Mouse (Mus musculus) heart, postnatal 0 days (tissue): ENCODE measurements around the gene Icmt. TPM values are rescaled to one million over a fixed set of nuclear protein-coding genes. Genes with fewer than 3 reads are reported as not detected.

Experiments
- ATAC-seq: fragments of 200-750 bp; cut with Nextera tagmentation; 2 replicates; pipeline ENCODE4 v1.8.0; 2017; ENCODE audit warnings: low read depth, moderate number of reproducible peaks, moderate library complexity; ENCODE audit not compliant: insufficient read depth
- DNase-seq: peaks from one replicate; pipeline ENCODE4 v3.0.0-alpha.2; 2016; ENCODE audit warnings: low spot score
- H3K27ac ChIP-seq: fragments of 300-500 bp; sonication (generic); 2 replicates; pipeline ENCODE4 v1.5.1; 2014; ENCODE audit warnings: low read depth, mild to moderate bottlenecking
- H3K27me3 ChIP-seq: fragments of 300-500 bp; sonication (generic); 2 replicates; pipeline ENCODE4 v1.6.1; 2014; ENCODE audit warnings: low read length, mixed read lengths; ENCODE audit not compliant: control insufficient read depth, insufficient read depth
- H3K36me3 ChIP-seq: fragments of 300-500 bp; sonication (generic); replicated peaks from 2 replicates; pipeline ENCODE4 v1.6.1; 2014; ENCODE audit warnings: low read length, mixed read lengths; ENCODE audit not compliant: control insufficient read depth, insufficient read depth
- H3K4me1 ChIP-seq: fragments of 300-500 bp; sonication (generic); 2 replicates; pipeline ENCODE4 v1.6.1; 2014; ENCODE audit warnings: antibody characterized with exemption; ENCODE audit not compliant: control insufficient read depth, insufficient read depth
- H3K4me2 ChIP-seq: fragments of 300-500 bp; sonication (generic); 2 replicates; pipeline ENCODE4 v1.6.1; 2014; ENCODE audit warnings: low read depth, mild to moderate bottlenecking, low read length, moderate library complexity
- H3K4me3 ChIP-seq: fragments of 300-500 bp; sonication (generic); 2 replicates; pipeline ENCODE4 v1.5.1; 2014; ENCODE audit warnings: low read depth, low read length
- H3K9ac ChIP-seq: fragments of 300-500 bp; sonication (generic); replicated peaks from 2 replicates; pipeline ENCODE4 v1.6.1; 2014; ENCODE audit warnings: low read depth, low read length, mixed read lengths
- H3K9me3 ChIP-seq: fragments of 300-500 bp; sonication (generic); replicated peaks from 2 replicates; pipeline ENCODE4 v1.6.1; 2016; ENCODE audit warnings: low read length; ENCODE audit not compliant: control insufficient read depth
- CTCF ChIP-seq: IDR thresholded peaks from 2 replicates; pipeline ENCODE4 v1.5.1; 2016; ENCODE audit warnings: antibody characterized with exemption, control low read depth, low read depth
- EP300 ChIP-seq: IDR thresholded peaks from 2 replicates; pipeline ENCODE4 v1.6.1; 2016; ENCODE audit warnings: antibody characterized with exemption, low read depth
- WGBS: fragments of 180-500 bp; shearing (Covaris S2); extraction: QIAGEN DNeasy Blood & Tissue Kit; methylation state at CpG from one replicate; pipeline ENCODE4 v1.1.7; 2014; 5-methylcytosine and 5-hydroxymethylcytosine counted together
- polyA plus RNA-seq: library from polyadenylated mRNA; unstranded; fragments of >200 nt; fragmentation: Nextera tagmentation; extraction: Ambion mirVana; gene quantifications from 2 replicates; pipeline ENCODE4 v1.2.1, GENCODE M21; 2015
- total RNA-seq: library from RNA; depleted of rRNA; stranded (reverse); fragments of >200 nt; gene quantifications from 2 replicates; pipeline ENCODE4 v1.2.3, GENCODE M21; 2014; ENCODE audit warnings: low replicate concordance

The Icmt gene
- total and polyA plus RNA-seq, 2 experiments from 2014 or later = 15.0 to 38.0 TPM

- peaks cover 52% of the 10 kb centered on the region for H3K4me1 ChIP-seq
- DNase-seq = peak; percentile 46
- ATAC-seq = peak; percentile 31; the same call in 1 of the 2 replicates
Observed at GRCm38 (mm10) chr4:152274681-152275131, 22.3 kb upstream of the Icmt start.

GRCm38 (mm10) chr4:152276389-152277347, 20.4 kb upstream of the Icmt start:
- H3K9ac ChIP-seq = no peak overlapping the region
- H3K4me1 ChIP-seq = peaks cover 32% of the 10 kb centered on the region
- no peak overlapping the region for H3K27ac ChIP-seq
- no peak overlapping the region for H3K4me2 ChIP-seq
- H3K27me3 ChIP-seq = peaks cover 11% of the 10 kb centered on the region
- ATAC-seq (no peak), DNase-seq (no peak)
- WGBS = 57% methylated on average over 10 of the region's 10 CpGs
- no peak overlapping the region for H3K4me3 ChIP-seq
- H3K36me3 ChIP-seq = no peaks in the 10 kb centered on the region
- no peaks in the 10 kb centered on the region for H3K9me3 ChIP-seq
- no peak for TF ChIP-seq EP300
- peak; percentile 61 for TF ChIP-seq CTCF

More at GRCm38 (mm10) chr4:152274681-152275131, 22.3 kb upstream of the Icmt start:
- peak overlapping the region; percentile 86 for H3K4me2 ChIP-seq
- H3K36me3 ChIP-seq = no peaks in the 10 kb centered on the region
- no peaks in the 10 kb centered on the region for H3K9me3 ChIP-seq
- H3K4me3 ChIP-seq = peak overlapping the region; percentile 60
- TF ChIP-seq EP300 = no peak
- TF ChIP-seq CTCF = no peak
- peak overlapping the region; percentile 81; the same call in 1 of the 2 replicates for H3K27ac ChIP-seq
- 0 out of 2 replicates have a peak, but pooled peaks cover 7% of the 10 kb centered on the region for H3K27me3 ChIP-seq
- WGBS = 7% methylated on average over 20 of the region's 20 CpGs
- H3K9ac ChIP-seq = peak overlapping the region; percentile 65

- Histone ChIP-seq H3K27ac (no peak overlapping the region), H3K4me2 (no peak overlapping the region), H3K4me1 (peaks cover 19% of the 10 kb centered on the region), H3K9ac (no peak overlapping the region), H3K4me3 (no peak overlapping the region), H3K36me3 (no peaks in the 10 kb centered on the region), H3K27me3 (peaks cover 24% of the 10 kb centered on the region), H3K9me3 (no peaks in the 10 kb centered on the region)
- ATAC-seq = no peak
- no peak for DNase-seq
- TF ChIP-seq CTCF = no peak
- TF ChIP-seq EP300 = no peak
- WGBS = 83% methylated on average over 2 of the region's 2 CpGs
Observed at GRCm38 (mm10) chr4:152277916-152278315, 19.1 kb upstream of the Icmt start.

- TF ChIP-seq CTCF (no peak), EP300 (no peak)
- DNase-seq = no peak
- H3K27me3 ChIP-seq = peaks cover 33% of the 10 kb centered on the region
- H3K9me3 ChIP-seq = no peaks in the 10 kb centered on the region
- H3K27ac ChIP-seq = no peak overlapping the region
- no peak overlapping the region for H3K4me3 ChIP-seq
- 92% methylated on average over 23 of the region's 23 CpGs for WGBS
- peaks cover 9% of the 10 kb centered on the region; the same call in 1 of the 2 replicates for H3K4me1 ChIP-seq
- H3K9ac ChIP-seq = no peak overlapping the region
- no peak overlapping the region for H3K4me2 ChIP-seq
- H3K36me3 ChIP-seq = no peaks in the 10 kb centered on the region
- ATAC-seq = no peak
Observed at GRCm38 (mm10) chr4:152278986-152279385, 18.0 kb upstream of the Icmt start.

GRCm38 (mm10) chr4:152281601-152282000, 15.4 kb upstream of the Icmt start:
- 64% methylated on average over 15 of the region's 15 CpGs for WGBS
- ATAC-seq (no peak), DNase-seq (no peak)
- Histone ChIP-seq H3K9ac (no peak overlapping the region), H3K27ac (no peak overlapping the region), H3K4me3 (no peak overlapping the region), H3K9me3 (no peaks in the 10 kb centered on the region), H3K36me3 (no peaks in the 10 kb centered on the region), H3K4me2 (no peak overlapping the region), H3K4me1 (no peaks in the 10 kb centered on the region), H3K27me3 (peaks cover 46% of the 10 kb centered on the region)
- TF ChIP-seq EP300 (no peak), CTCF (no peak)
